Mouse (Mus musculus) liver, adult 2 months (tissue): Measurements from ENCODE around the gene Nde1. TPM values are rescaled to one million over a fixed set of nuclear protein-coding genes. Genes with fewer than 3 reads are reported as not detected.

Experiments used
- DNase-seq: peaks from one replicate; pipeline ENCODE4 v3.0.0-alpha.2; 2011; ENCODE audit warnings: low read depth, low spot score; ENCODE audit errors: extremely low read depth
- H3K27ac ChIP-seq: fragments of 200-500 bp; replicated peaks from 2 replicates; pipeline ENCODE4 v1.5.1; 2012; ENCODE audit warnings: low read depth, mild to moderate bottlenecking, control low read depth, inconsistent platforms, low read length; ENCODE audit not compliant: insufficient read depth
- H3K27me3 ChIP-seq: fragments of 200-500 bp; 2 replicates; pipeline ENCODE4 v1.6.1; 2012; ENCODE audit warnings: mild to moderate bottlenecking, moderate library complexity, low read length, inconsistent platforms; ENCODE audit not compliant: control insufficient read depth, insufficient read depth
- H3K36me3 ChIP-seq: fragments of 200-500 bp; 2 replicates; pipeline ENCODE4 v1.6.1; 2012; ENCODE audit warnings: low read length, inconsistent platforms; ENCODE audit not compliant: control insufficient read depth, insufficient read depth
- H3K4me1 ChIP-seq: fragments of 200-500 bp; 2 replicates; pipeline ENCODE4 v1.6.1; 2011; ENCODE audit warnings: low read length; ENCODE audit not compliant: control insufficient read depth, insufficient read depth
- H3K4me3 ChIP-seq: fragments of 200-500 bp; 2 replicates; pipeline ENCODE4 v1.5.1; 2011; ENCODE audit warnings: low read depth, mild to moderate bottlenecking, control low read depth, low read length, moderate library complexity; ENCODE audit not compliant: insufficient read depth
- H3K79me2 ChIP-seq: fragments of 200-500 bp; 2 replicates; pipeline ENCODE4 v1.6.1; 2012; ENCODE audit warnings: inconsistent platforms, mild to moderate bottlenecking, low read length, moderate library complexity; ENCODE audit not compliant: control insufficient read depth, insufficient read depth
- H3K9ac ChIP-seq: fragments of 200-500 bp; 2 replicates; pipeline ENCODE4 v1.6.1; 2012; ENCODE audit warnings: low read depth, mild to moderate bottlenecking, control low read depth, inconsistent platforms, low read length
- CTCF ChIP-seq: fragments of 200-500 bp; IDR thresholded peaks from 2 replicates; pipeline ENCODE4 v1.5.1; 2011; ENCODE audit warnings: low read depth, low read length, control low read depth
- POLR2A ChIP-seq: fragments of 200-500 bp; IDR thresholded peaks from 2 replicates; pipeline ENCODE4 v1.6.1; 2011; ENCODE audit warnings: low read length, control low read depth; ENCODE audit not compliant: insufficient read depth; ENCODE audit errors: extremely low read depth
- WGBS: fragments of 180-500 bp; shearing (Covaris S2); methylation state at CpG from one replicate; pipeline ENCODE4 v1.1.7; 2018; 5-methylcytosine and 5-hydroxymethylcytosine counted together
- polyA plus RNA-seq: library from polyadenylated mRNA; depleted of rRNA; stranded (reverse); fragments of >200 nt; gene quantifications from 2 replicates; pipeline ENCODE4 v1.2.3, GENCODE M21; 2012; rRNA removed
- total RNA-seq: library from RNA; depleted of rRNA; stranded (reverse); fragments of >200 nt; gene quantifications from 2 replicates; pipeline ENCODE4 v1.2.3, GENCODE M21; 2014; rRNA removed

Gene Nde1
- total and polyA plus RNA-seq, 2 experiments: 9.4 to 14.4 TPM

DNA sequence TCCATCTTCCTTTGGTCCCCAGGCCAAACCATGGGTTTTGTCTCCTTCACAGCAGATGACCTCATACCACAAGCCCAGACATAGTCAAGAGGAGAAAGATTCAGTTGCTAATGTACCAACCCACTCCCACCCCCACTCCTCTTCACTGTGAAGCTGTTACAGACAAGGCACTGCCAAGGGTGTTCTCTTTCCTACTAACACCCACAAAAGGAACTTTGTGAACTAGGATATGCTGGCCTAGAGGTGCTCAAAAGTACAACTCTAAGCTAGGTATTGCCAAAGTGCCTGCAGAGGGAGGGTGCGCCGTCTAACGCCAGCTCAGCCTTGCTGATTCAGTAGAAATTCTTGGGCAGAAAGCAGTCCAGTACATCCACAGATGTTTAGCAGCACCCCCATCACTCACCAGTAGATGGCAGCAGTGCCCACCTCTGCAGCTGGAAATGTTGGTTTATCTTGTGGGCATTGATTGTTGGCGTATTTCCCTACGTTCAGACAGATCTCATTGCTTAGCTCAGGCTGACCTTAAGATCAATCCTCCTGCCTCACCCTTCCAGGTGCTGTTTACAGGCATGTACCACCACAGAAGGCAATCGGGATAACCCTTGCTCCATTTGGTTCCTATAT lies 74.1 kb downstream of the Nde1 start:
- no peaks in the 10 kb centered on the region for H3K79me2 ChIP-seq
- H3K9ac ChIP-seq: no peak overlapping the region
- WGBS: 7% methylated on average over 6 of the region's 6 CpGs
- no peak overlapping the region for H3K27ac ChIP-seq
- no peaks in the 10 kb centered on the region for H3K27me3 ChIP-seq
- H3K4me1 ChIP-seq: no peaks in the 10 kb centered on the region
- no peak overlapping the region for H3K4me3 ChIP-seq
- H3K36me3 ChIP-seq: no peaks in the 10 kb centered on the region
- peak; percentile 76 for DNase-seq
- TF ChIP-seq CTCF: peak; percentile 85
- no peak for TF ChIP-seq POLR2A

GRCm38 (mm10) chr16:14242059-14242458 lies 79.0 kb downstream of the Nde1 start:
- Histone ChIP-seq H3K27ac (no peak overlapping the region), H3K4me3 (no peak overlapping the region), H3K79me2 (no peaks in the 10 kb centered on the region), H3K27me3 (no peaks in the 10 kb centered on the region), H3K4me1 (no peaks in the 10 kb centered on the region), H3K9ac (no peak overlapping the region), H3K36me3 (no peaks in the 10 kb centered on the region)
- DNase-seq: no peak
- 67% methylated on average over 3 of the region's 3 CpGs for WGBS
- no peak for TF ChIP-seq CTCF
- TF ChIP-seq POLR2A: no peak

Other genes starting within 250 kb of the Nde1 start
- not detected in 2 replicates for gene 2900011O08Rik, start 176.7 kb upstream of the Nde1 start, total RNA-seq
- gene 2900011O08Rik, start 176.7 kb upstream of the Nde1 start, polyA plus RNA-seq: 0.04 TPM in 1 of 2 replicates, not detected in the other
- not detected in 2 replicates for gene Ifitm7, start 176.4 kb upstream of the Nde1 start, total RNA-seq
- not detected in 2 replicates for gene Ifitm7, start 176.4 kb upstream of the Nde1 start, polyA plus RNA-seq
- gene Marf1, start 76 bp downstream of the Nde1 start, total RNA-seq: 26.4 and 36.2 TPM in 2 replicates
- gene Marf1, start 76 bp downstream of the Nde1 start, polyA plus RNA-seq: 10.7 and 11.3 TPM in 2 replicates
- gene Myh11, start 128.1 kb downstream of the Nde1 start, total RNA-seq: 2.0 and 2.2 TPM in 2 replicates
- gene Myh11, start 128.1 kb downstream of the Nde1 start, polyA plus RNA-seq: 0.34 and 0.47 TPM in 2 replicates
- gene Fopnl, start 154.1 kb downstream of the Nde1 start, total RNA-seq: 33.1 and 36.6 TPM in 2 replicates
- 14.8 and 14.9 TPM in 2 replicates for gene Fopnl, start 154.1 kb downstream of the Nde1 start, polyA plus RNA-seq
- gene Abcc1, start 198.3 kb downstream of the Nde1 start, total RNA-seq: 1.3 and 2.3 TPM in 2 replicates
- 1.1 and 1.6 TPM in 2 replicates for gene Abcc1, start 198.3 kb downstream of the Nde1 start, polyA plus RNA-seq